Mouse (Mus musculus) hindbrain, embryonic 14.5 days (tissue): ENCODE results near the gene Slc16a7. TPM values are rescaled to one million over a fixed set of nuclear protein-coding genes. Genes with fewer than 3 reads are reported as not detected.

Source experiments
- ATAC-seq: fragments of 200-750 bp; cut with Nextera tagmentation; 2 replicates; pipeline ENCODE4 v1.8.0; 2017; ENCODE audit warnings: moderate number of reproducible peaks, mild to moderate bottlenecking, moderate TSS enrichment, moderate library complexity; ENCODE audit not compliant: low FRiP score
- DNase-seq: peaks from one replicate; pipeline ENCODE4 v3.0.0-alpha.2; 2015; ENCODE audit warnings: low spot score
- H3K27ac ChIP-seq: fragments of 300-500 bp; sonication (generic); 2 replicates; pipeline ENCODE4 v1.5.1; 2014; ENCODE audit warnings: mild to moderate bottlenecking, moderate library complexity
- H3K27me3 ChIP-seq: fragments of 300-500 bp; sonication (generic); 2 replicates; pipeline ENCODE4 v1.6.1; 2014; ENCODE audit warnings: mild to moderate bottlenecking, low read length, mixed read lengths; ENCODE audit not compliant: control insufficient read depth, insufficient read depth
- H3K36me3 ChIP-seq: fragments of 300-500 bp; sonication (generic); replicated peaks from 2 replicates; pipeline ENCODE4 v1.6.1; 2014; ENCODE audit not compliant: control insufficient read depth, insufficient read depth
- H3K4me1 ChIP-seq: fragments of 300-500 bp; sonication (generic); replicated peaks from 2 replicates; pipeline ENCODE4 v1.6.1; 2014; ENCODE audit warnings: antibody characterized with exemption, low read length, mixed read lengths; ENCODE audit not compliant: control insufficient read depth, insufficient read depth
- H3K4me2 ChIP-seq: fragments of 300-500 bp; sonication (generic); replicated peaks from 2 replicates; pipeline ENCODE4 v1.6.1; 2014; ENCODE audit warnings: mild to moderate bottlenecking, moderate library complexity
- H3K4me3 ChIP-seq: fragments of 300-500 bp; sonication (generic); replicated peaks from 2 replicates; pipeline ENCODE4 v1.5.1; 2014; ENCODE audit warnings: mild to moderate bottlenecking, low read length
- H3K9ac ChIP-seq: fragments of 300-500 bp; sonication (generic); 2 replicates; pipeline ENCODE4 v1.6.1; 2014
- H3K9me3 ChIP-seq: fragments of 300-500 bp; sonication (generic); 2 replicates; pipeline ENCODE4 v1.6.1; 2016; ENCODE audit warnings: low read length; ENCODE audit not compliant: control insufficient read depth
- WGBS: fragments of 180-500 bp; shearing (Covaris S2); extraction: QIAGEN DNeasy Blood & Tissue Kit; methylation state at CpG from one replicate; pipeline ENCODE4 v1.1.7; 2014; 5-methylcytosine and 5-hydroxymethylcytosine counted together
- polyA plus RNA-seq: library from polyadenylated mRNA; unstranded; fragments of >200 nt; fragmentation: Nextera tagmentation; extraction: Ambion mirVana; gene quantifications from 2 replicates; pipeline ENCODE4 v1.2.1, GENCODE M21; 2014

Slc16a7 gene
- 10.7 and 14.1 TPM in 2 replicates for polyA plus RNA-seq

DNA sequence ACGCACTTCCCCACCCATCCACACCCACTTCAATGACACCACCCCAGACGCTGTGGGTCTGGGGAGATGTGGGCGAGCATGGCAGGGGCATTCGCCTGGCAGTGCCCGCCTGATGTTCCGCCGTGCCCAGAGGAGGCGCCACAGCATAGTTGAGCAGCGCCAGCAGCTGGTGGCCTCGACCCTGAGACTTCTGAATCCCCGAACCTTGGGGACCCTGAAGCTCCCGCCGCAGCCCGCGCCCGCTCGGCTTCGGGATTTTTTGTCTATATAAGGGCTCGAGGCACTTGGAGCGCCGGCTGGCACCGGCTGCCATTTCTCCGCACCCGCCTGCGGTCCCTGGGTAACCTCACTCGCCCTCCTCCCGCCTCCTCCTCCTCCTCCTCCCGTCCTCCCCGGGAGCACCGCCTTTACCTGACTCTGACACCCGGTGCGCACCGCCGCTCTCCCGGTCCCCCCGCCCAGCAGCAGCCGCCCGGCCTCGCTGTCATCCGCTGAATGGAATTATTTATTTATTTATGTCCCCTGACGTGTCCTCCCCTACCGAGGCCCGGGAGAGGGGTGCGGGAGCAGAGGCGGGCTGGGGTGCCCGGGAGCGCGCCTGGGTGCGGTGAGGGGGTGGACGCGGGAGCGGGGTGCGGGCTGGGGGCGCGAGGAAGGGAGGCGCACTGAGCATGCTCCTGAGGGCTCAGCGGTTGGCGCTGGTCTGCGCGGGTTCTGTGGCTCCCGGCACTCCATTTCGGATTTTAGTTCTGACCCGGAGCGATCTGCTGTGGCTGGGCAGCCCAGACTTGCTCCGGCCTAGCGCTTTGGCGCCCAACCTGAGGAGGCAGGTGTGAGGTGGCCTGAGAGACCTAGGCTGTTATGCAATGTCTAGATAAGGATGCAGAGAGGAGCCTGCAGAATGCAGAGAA is at the start of gene Slc16a7:
Gene Slc16a7, minus strand, starts transcription at position 590 of the 911 bp plus-strand sequence.
- Histone ChIP-seq H3K4me3 (peak within 1 kb of the TSS; percentile 57), H3K27ac (peak within 1 kb of the TSS; percentile 73), H3K4me1 (peaks cover 6% of the 10 kb centered on the region; the same call in 1 of the 2 replicates), H3K9me3 (no peaks in the 10 kb centered on the region), H3K36me3 (no peaks in the 10 kb centered on the region), H3K27me3 (no peaks in the 10 kb centered on the region), H3K4me2 (peak within 1 kb of the TSS; percentile 63), H3K9ac (peak within 1 kb of the TSS; percentile 75)
- DNase-seq (peak; percentile 82), ATAC-seq (peak; percentile 95)
- under 1% methylated on average over 62 of the region's 67 CpGs for WGBS

DNA sequence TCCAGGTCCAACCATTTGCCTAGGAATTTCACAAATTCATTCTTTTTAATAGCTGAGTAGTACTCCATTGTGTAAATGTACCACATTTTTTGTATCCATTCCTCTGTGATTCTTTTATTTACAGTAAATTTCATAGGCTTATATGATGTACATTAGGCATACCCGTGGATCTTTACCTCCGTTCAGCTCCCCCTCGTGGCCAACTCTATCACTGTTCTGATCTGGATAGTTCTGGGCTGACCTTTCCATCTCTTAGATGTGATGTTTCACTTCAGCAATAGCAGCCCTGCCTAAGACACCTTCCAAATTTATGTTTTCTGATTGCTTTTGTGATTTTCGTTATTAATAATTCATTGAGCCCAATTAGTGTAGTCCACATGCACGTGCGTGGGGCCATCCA is 29.5 kb upstream of the Slc16a7 start:
- no peaks in the 10 kb centered on the region for H3K36me3 ChIP-seq
- WGBS = 72% methylated on average over 6 of the region's 6 CpGs
- no peaks in the 10 kb centered on the region for H3K4me1 ChIP-seq
- H3K9ac ChIP-seq = no peak overlapping the region
- no peaks in the 10 kb centered on the region for H3K27me3 ChIP-seq
- H3K4me2 ChIP-seq = no peak overlapping the region
- no peaks in the 10 kb centered on the region for H3K9me3 ChIP-seq
- no peak overlapping the region for H3K27ac ChIP-seq
- H3K4me3 ChIP-seq = no peak overlapping the region
- ATAC-seq = no peak
- no peak for DNase-seq

DNA sequence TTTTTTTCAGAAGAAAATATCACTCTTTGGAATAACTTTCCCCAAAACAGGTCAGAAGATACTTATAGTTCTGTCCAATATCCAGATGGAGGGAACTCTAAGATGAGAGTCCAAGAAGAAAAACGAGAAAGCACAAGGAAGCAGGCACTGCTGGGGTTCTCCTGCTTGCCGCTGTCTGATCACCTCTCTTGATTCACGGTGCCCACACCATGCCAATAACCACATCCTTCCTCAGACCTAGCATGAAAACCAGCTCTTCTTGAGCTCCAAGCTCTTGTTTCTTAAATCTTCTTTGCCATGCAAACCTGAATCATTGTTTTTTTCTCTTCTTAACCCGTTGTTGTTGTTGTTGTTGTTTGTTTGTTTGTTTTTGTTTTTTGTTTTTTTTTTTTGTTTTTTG is 10.5 kb upstream of the Slc16a7 start:
- H3K4me1 ChIP-seq = no peaks in the 10 kb centered on the region
- no peak for ATAC-seq
- no peak overlapping the region for H3K4me3 ChIP-seq
- no peak for DNase-seq
- H3K27me3 ChIP-seq = no peaks in the 10 kb centered on the region
- H3K4me2 ChIP-seq = no peak overlapping the region
- no peaks in the 10 kb centered on the region for H3K36me3 ChIP-seq
- no peak overlapping the region for H3K27ac ChIP-seq
- 91% methylated on average over 4 of the region's 4 CpGs for WGBS
- H3K9me3 ChIP-seq = no peaks in the 10 kb centered on the region
- H3K9ac ChIP-seq = no peak overlapping the region

DNA sequence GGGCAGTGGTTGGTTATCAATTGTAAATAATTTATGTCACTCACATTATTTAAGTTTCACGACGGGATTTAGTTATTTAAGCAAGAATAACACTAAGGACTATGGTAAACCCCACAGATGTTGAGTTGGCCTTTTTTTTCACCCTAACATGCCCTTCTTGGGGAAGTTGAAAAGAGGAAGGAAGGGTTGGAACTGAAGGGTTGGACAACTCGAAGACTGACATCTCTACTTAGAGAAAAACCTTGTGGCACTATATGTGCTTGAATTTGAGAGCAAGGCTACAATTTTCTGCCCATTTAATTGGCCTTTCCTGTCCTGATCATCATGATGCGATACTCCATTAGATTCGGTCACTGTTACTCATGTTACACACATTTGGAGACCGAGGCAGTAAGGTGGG is 746 bp upstream of the Slc16a7 start:
- 90% methylated on average over 6 of the region's 6 CpGs for WGBS
- Histone ChIP-seq H3K27ac (peak overlapping the region; percentile 73; the same call in 1 of the 2 replicates), H3K4me1 (peaks cover 6% of the 10 kb centered on the region; the same call in 1 of the 2 replicates), H3K9ac (peak overlapping the region; percentile 75; the same call in 1 of the 2 replicates), H3K4me2 (peak overlapping the region; percentile 63), H3K36me3 (no peaks in the 10 kb centered on the region), H3K27me3 (no peaks in the 10 kb centered on the region), H3K9me3 (no peaks in the 10 kb centered on the region), H3K4me3 (peak overlapping the region; percentile 57)
- DNase-seq = no peak
- ATAC-seq = no peak

DNA sequence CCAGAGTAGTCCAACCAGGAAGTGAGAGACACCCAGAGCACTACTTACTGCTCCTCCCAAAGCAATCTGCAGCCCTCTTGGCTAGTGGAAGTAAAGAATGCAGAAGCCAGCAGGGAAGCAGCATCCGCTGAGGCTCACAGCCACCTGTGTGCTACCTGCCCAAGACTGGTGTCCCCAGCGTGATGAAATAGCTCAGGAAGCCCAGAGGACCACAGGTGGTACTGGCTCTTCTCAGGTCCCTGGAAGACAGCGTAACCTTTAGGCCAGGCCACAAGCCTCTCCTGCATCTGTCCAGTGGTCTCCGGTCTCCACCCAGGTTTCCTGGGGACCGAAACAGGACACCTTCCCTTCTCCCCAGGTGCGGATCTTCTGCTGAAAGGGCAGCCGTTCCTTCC is 787 bp downstream of the Slc16a7 start:
- DNase-seq = no peak
- Histone ChIP-seq H3K27ac (peak overlapping the region; percentile 73), H3K4me2 (peak overlapping the region; percentile 63), H3K9ac (peak overlapping the region; percentile 75), H3K4me3 (peak overlapping the region; percentile 57), H3K9me3 (no peaks in the 10 kb centered on the region), H3K27me3 (no peaks in the 10 kb centered on the region), H3K4me1 (peaks cover 6% of the 10 kb centered on the region; the same call in 1 of the 2 replicates), H3K36me3 (no peaks in the 10 kb centered on the region)
- WGBS = 14% methylated on average over 7 of the region's 7 CpGs
- peak; percentile 7; the same call in 1 of the 2 replicates for ATAC-seq

DNA sequence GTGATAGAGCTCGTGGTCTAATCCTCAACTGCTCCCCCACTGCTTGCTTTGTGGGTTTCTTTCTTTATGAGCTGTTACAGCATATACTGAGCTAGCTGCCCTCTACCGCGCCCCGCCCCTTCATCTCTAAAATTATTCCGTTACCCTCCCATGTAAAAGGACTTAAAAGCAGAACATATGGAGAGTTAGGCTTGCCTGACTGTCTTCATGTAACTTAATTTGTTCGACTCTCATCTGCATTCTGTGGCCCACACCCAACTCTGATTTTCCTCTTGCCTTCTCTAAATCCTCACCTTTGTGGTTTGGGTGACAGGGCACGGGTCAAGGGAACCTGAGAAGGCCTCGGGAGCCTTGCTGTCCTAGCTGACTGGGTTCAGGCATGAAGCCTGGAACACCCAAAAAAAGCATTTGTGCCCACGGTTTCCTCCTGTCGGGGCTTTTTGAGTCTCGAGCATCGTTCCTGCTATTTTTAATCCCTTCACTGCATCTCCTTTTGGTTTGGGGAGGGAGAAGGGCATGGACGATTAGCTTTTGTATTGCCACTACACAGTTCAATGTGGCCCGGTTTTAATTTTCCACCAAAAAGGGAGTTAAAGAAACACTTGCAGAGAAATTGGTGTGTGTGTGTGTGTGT is 1.4 kb downstream of the Slc16a7 start:
- WGBS = 51% methylated on average over 14 of the region's 14 CpGs
- peaks cover 6% of the 10 kb centered on the region; the same call in 1 of the 2 replicates for H3K4me1 ChIP-seq
- DNase-seq = no peak
- H3K9ac ChIP-seq = no peak overlapping the region
- peak overlapping the region; percentile 63 for H3K4me2 ChIP-seq
- H3K4me3 ChIP-seq = peak overlapping the region; percentile 57
- H3K27ac ChIP-seq = 0 out of 2 replicates have a peak overlapping the region, but pooled peaks have one; percentile 38
- H3K36me3 ChIP-seq = no peaks in the 10 kb centered on the region
- H3K27me3 ChIP-seq = no peaks in the 10 kb centered on the region
- no peak for ATAC-seq
- H3K9me3 ChIP-seq = no peaks in the 10 kb centered on the region

DNA sequence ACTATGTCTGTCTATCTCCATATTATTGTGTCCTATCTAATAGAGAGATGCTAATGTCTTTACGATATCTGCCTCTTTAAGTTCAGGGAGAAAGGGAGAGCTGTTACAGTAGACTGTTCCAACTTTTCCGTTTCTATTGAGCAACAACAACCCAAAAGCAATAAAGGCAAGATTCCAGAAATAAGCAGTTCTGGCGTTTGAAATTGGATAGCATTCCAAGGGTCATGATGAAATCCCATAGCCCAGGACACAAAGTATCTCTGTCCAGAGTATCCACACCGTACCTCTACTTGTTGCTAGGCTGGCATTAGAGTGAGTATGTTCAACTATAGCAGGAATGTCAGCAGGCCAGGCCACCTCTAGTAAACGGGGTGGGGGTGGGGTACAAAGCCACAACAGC is 13.7 kb downstream of the Slc16a7 start:
- H3K36me3 ChIP-seq = no peaks in the 10 kb centered on the region
- H3K9ac ChIP-seq = no peak overlapping the region
- no peaks in the 10 kb centered on the region for H3K27me3 ChIP-seq
- no peaks in the 10 kb centered on the region for H3K4me1 ChIP-seq
- WGBS = 88% methylated on average over 5 of the region's 5 CpGs
- ATAC-seq (no peak), DNase-seq (no peak)
- H3K4me2 ChIP-seq = no peak overlapping the region
- no peaks in the 10 kb centered on the region for H3K9me3 ChIP-seq
- no peak overlapping the region for H3K27ac ChIP-seq
- no peak overlapping the region for H3K4me3 ChIP-seq

DNA sequence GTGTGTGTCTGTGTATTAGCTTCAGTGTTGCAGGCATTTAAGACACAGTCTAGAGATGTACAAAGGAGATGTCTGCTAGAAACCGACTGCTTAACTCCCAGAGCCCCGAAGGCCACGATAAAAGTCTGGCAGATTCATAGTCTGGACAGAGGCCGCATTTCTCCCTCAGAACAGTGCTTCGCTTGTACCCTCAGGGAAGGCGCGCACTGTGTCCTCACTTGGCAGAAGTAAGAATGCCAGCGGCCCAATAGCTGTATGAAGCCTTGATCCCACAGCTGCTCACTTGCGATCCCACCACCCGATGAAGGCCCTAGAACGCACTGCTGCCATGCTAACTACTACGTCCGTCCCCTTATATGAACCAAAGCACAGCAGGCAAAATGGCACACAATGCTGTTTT is 16.6 kb downstream of the Slc16a7 start:
- Histone ChIP-seq H3K9me3 (no peaks in the 10 kb centered on the region), H3K27ac (no peak overlapping the region), H3K4me3 (no peak overlapping the region), H3K36me3 (no peaks in the 10 kb centered on the region), H3K9ac (no peak overlapping the region), H3K27me3 (no peaks in the 10 kb centered on the region), H3K4me2 (no peak overlapping the region), H3K4me1 (no peaks in the 10 kb centered on the region)
- ATAC-seq = no peak
- 94% methylated on average over 13 of the region's 13 CpGs for WGBS
- no peak for DNase-seq

DNA sequence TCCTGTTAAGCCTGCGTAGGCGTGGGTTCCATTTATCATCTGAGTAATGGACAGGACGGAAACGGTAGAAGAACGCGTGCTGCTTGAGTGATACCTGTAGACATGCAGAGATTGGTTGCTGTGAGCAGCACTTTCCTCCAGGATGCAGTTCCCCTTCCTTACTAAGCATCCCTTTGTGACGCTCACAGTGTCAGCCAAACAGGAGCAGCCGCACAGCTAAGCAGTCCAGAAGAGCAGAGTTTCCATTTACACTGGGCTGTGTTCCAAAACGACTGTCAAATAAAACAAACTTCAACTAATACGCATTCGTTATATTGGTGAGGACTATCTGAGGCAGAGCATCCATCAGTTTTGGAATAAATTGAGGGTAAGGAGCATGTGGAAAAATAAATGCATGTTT is 17.8 kb downstream of the Slc16a7 start:
- H3K27me3 ChIP-seq = no peaks in the 10 kb centered on the region
- no peak overlapping the region for H3K27ac ChIP-seq
- no peaks in the 10 kb centered on the region for H3K9me3 ChIP-seq
- no peak for ATAC-seq
- no peaks in the 10 kb centered on the region for H3K36me3 ChIP-seq
- no peak overlapping the region for H3K4me2 ChIP-seq
- H3K4me1 ChIP-seq = no peaks in the 10 kb centered on the region
- DNase-seq = no peak
- 76% methylated on average over 11 of the region's 11 CpGs for WGBS
- no peak overlapping the region for H3K4me3 ChIP-seq
- H3K9ac ChIP-seq = no peak overlapping the region
